Mouse (Mus musculus) cerebellum, adult 2 months (tissue): ENCODE measurements at regions not wholly inside any gene's neighbourhood (a gene's known extent, or its start where the extent isn't known, plus 50 kb on each side); places are given as distances from the start of the nearest gene placed in this dataset.

ENCODE experiments used
- CTCF ChIP-seq: fragments of 200-500 bp; IDR thresholded peaks from 2 replicates; pipeline ENCODE4 v1.5.1; 2011; ENCODE audit warnings: low read depth, mild to moderate bottlenecking, control low read depth, low read length, moderate library complexity, borderline replicate concordance; ENCODE audit not compliant: insufficient read depth
- POLR2A ChIP-seq: fragments of 200-500 bp; IDR thresholded peaks from 2 replicates; pipeline ENCODE4 v1.6.1; 2011; ENCODE audit warnings: low read length, control low read depth, borderline replicate concordance; ENCODE audit not compliant: insufficient read depth

DNA sequence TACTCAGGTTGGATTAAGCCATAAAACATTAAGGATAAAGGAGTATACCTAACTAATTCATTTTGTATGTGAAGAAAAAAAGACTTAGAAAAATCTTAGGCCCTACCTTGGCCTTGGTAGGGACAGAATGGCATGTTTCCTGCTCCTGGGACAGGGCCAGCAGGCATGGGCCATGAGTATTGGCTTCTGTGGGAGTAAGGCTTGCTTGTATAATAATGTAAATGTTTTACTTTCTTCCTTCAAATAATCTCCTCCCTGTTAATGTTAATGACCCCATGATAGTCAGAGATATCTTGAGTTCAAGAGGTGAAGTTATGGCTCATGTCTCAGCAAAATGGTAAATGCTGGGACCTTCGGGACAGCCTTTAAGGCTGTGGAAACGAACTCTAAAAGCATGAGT is 71.5 kb upstream of the Bet1 start:
- TF ChIP-seq CTCF (no peak), POLR2A (no peak)
